ENCODE assay signal across 9 mouse cellular contexts in the genomic region with DNA sequence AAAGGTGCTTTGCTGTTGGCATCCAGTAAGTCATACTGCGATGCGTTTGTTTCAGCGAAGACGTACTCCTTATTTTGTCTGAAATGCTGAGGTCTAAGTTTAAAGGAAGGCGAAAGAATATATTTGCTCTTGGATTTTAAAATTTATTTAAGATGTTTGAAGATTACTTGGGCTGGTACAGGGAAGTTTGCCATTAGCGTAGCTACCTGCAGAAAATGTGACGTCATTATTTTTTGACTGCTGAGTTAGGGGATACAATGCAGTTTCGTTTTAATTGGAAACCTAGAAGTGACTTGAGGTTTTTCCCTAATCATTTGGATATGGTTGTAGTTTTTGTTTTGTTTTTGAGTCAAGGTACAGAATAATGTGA. TPM values are rescaled to one million over a fixed set of nuclear protein-coding genes. Genes with fewer than 3 reads are reported as not detected.
A peak's percentile ranks its signal among the peaks of the same experiment; 100 is the strongest.
DNase-seq lines count a peak whose midpoint lies in the region; ATAC-seq lines count a peak whose summit lies in the region.
"Had no signal": no experiment of that assay in that cellular context is flagged by ENCODE, and none has a peak within 500 bp of the region (broad histone marks: within the 10 kb centered on the region; RNA-seq: fewer than 3 reads in every experiment).

No protein-coding gene starts in this region.

- H3K4me3 ChIP-seq in erythroblast, embryonic 14.5 days (replicated peaks): peak overlapping the region; percentile 82
- H3K4me3 ChIP-seq in forebrain, embryonic 12.5 days (replicated peaks): peak overlapping the region; percentile 90
- H3K4me3 ChIP-seq in liver, embryonic 12.5 days: peak overlapping the region; percentile 90

- H3K27ac ChIP-seq in forebrain, embryonic 12.5 days: no peak overlapping the region
- peak overlapping the region; percentile 94 for H3K27ac ChIP-seq in liver, embryonic 12.5 days

- peak; percentile 36 for DNase-seq in 416B (ENCODE audit: low read depth)
- DNase-seq in embryo, embryonic 10 days (ENCODE audit: low spot score): no peak
- DNase-seq in thymus, postnatal 36 days: no peak
- DNase-seq in ovary, postnatal 36 days (ENCODE audit: low spot score): no peak
- DNase-seq: gastrocnemius, postnatal 25 days had no signal

- H3K9ac ChIP-seq in forebrain, embryonic 12.5 days: peak overlapping the region; percentile 85
- H3K9ac ChIP-seq in liver, embryonic 12.5 days: peak overlapping the region; percentile 92

- H3K36me3 ChIP-seq in erythroblast, embryonic 14.5 days (ENCODE audit: control insufficient read depth): peaks cover 43% of the 10 kb centered on the region
- H3K36me3 ChIP-seq in forebrain, embryonic 12.5 days (replicated peaks): peaks cover 25% of the 10 kb centered on the region
- H3K36me3 ChIP-seq in liver, embryonic 12.5 days: peaks cover 34% of the 10 kb centered on the region

- no peaks in the 10 kb centered on the region for H3K27me3 ChIP-seq in erythroblast, embryonic 14.5 days (ENCODE audit: control insufficient read depth)
- no peaks in the 10 kb centered on the region for H3K27me3 ChIP-seq in forebrain, embryonic 12.5 days
- H3K27me3 ChIP-seq in liver, embryonic 12.5 days (replicated peaks): no peaks in the 10 kb centered on the region

- H3K9me3 ChIP-seq in erythroblast, embryonic 14.5 days (ENCODE audit: control insufficient read depth, low read length): no peaks in the 10 kb centered on the region
- H3K9me3 ChIP-seq in forebrain, embryonic 12.5 days: no peaks in the 10 kb centered on the region
- H3K9me3 ChIP-seq in liver, embryonic 12.5 days (replicated peaks): no peaks in the 10 kb centered on the region

- H3K4me2 ChIP-seq in forebrain, embryonic 12.5 days: peak overlapping the region; percentile 73
- H3K4me2 ChIP-seq in liver, embryonic 12.5 days: peak overlapping the region; percentile 71

- no peak for ATAC-seq in erythroblast, adult 5-6 weeks (replicated peaks; ENCODE audit: low FRiP score, poor library complexity, severe bottlenecking)
- ATAC-seq in forebrain, embryonic 12.5 days (ENCODE audit: low FRiP score): no peak
- no peak for ATAC-seq in liver, embryonic 12.5 days

- WGBS in forebrain, embryonic 12.5 days: 15% methylated on average over 8 of the region's 8 CpGs
- WGBS in liver, embryonic 12.5 days (ENCODE audit: insufficient replicate concordance): 5% methylated on average over 8 of the region's 8 CpGs

- peaks cover 35% of the 10 kb centered on the region for H3K4me1 ChIP-seq in erythroblast, embryonic 14.5 days (ENCODE audit: control insufficient read depth)
- peaks cover 8% of the 10 kb centered on the region for H3K4me1 ChIP-seq in forebrain, embryonic 12.5 days
- H3K4me1 ChIP-seq in liver, embryonic 12.5 days: peaks cover 31% of the 10 kb centered on the region

RNA-seq across cellular contexts. Expression of a gene that starts 0.9 kb away (rescaled TPM):
- 8.0 and 11.4 TPM in 2 replicates for polyA plus RNA-seq in erythroblast, embryonic 14.5 days (2012)
- 69.2 and 94.7 TPM in 2 replicates for total RNA-seq in erythroblast, adult 5-6 weeks (2015; ENCODE audit: low replicate concordance)
- 103 and 137 TPM in 2 replicates for total RNA-seq in erythroblast, adult 5-6 weeks (2017; ENCODE audit: low replicate concordance)
- polyA plus RNA-seq in forebrain, embryonic 12.5 days (2016; fragmentation: Nextera tagmentation; extraction: Ambion mirVana): 182 and 191 TPM in 2 replicates
- polyA plus RNA-seq in liver, embryonic 12.5 days (2016; fragmentation: Nextera tagmentation; extraction: Ambion mirVana): 154 and 159 TPM in 2 replicates

RNA-seq across cellular contexts. Expression of a gene that starts 37.0 kb away (rescaled TPM):
- polyA plus RNA-seq in erythroblast, embryonic 14.5 days (2012): 21.8 and 30.4 TPM in 2 replicates
- 635 and 792 TPM in 2 replicates for total RNA-seq in erythroblast, adult 5-6 weeks (2015; ENCODE audit: low replicate concordance)
- total RNA-seq in erythroblast, adult 5-6 weeks (2017; ENCODE audit: low replicate concordance): 1,411 and 1,492 TPM in 2 replicates
- 49.7 and 53.4 TPM in 2 replicates for polyA plus RNA-seq in forebrain, embryonic 12.5 days (2016; fragmentation: Nextera tagmentation; extraction: Ambion mirVana)
- 46.3 and 50.6 TPM in 2 replicates for polyA plus RNA-seq in liver, embryonic 12.5 days (2016; fragmentation: Nextera tagmentation; extraction: Ambion mirVana)

RNA-seq across cellular contexts. Expression of a gene that starts 47.4 kb away (rescaled TPM):
- not detected in 2 replicates for polyA plus RNA-seq in erythroblast, embryonic 14.5 days (2012)
- total RNA-seq in erythroblast, adult 5-6 weeks (2015; ENCODE audit: low replicate concordance): not detected in 2 replicates
- not detected in 2 replicates for total RNA-seq in erythroblast, adult 5-6 weeks (2017; ENCODE audit: low replicate concordance)
- polyA plus RNA-seq in forebrain, embryonic 12.5 days (2016; fragmentation: Nextera tagmentation; extraction: Ambion mirVana): 11.9 and 12.1 TPM in 2 replicates
- 4.7 and 4.9 TPM in 2 replicates for polyA plus RNA-seq in liver, embryonic 12.5 days (2016; fragmentation: Nextera tagmentation; extraction: Ambion mirVana)

Comparison
In these comparisons a context has a peak if more than half of its experiments do, and no peak if none do; other contexts are left out.
1. RNA of a gene that starts 0.9 kb away (polyA plus RNA-seq): 182 to 191 TPM in forebrain, embryonic 12.5 days and 154 to 159 TPM in liver, embryonic 12.5 days; 8.0 to 11.4 TPM in erythroblast, embryonic 14.5 days; every median in the first group is over 10 times any median in the second.
2. Peak in every context shown above with its lines, with median percentiles within 50 percentile points of each other: H3K4me3 ChIP-seq.